Mouse (Mus musculus) gastrocnemius, postnatal 25 days (tissue): Measurements from ENCODE around the gene Elmsan1. TPM values are rescaled to one million over a fixed set of nuclear protein-coding genes. Genes with fewer than 3 reads are reported as not detected.
A peak's percentile ranks its signal among the peaks of the same experiment; 100 is the strongest.
"Not testable (repeated sequence)": the region's sequence is repeated elsewhere in the genome, so short reads cannot be mapped to it uniquely, and the experiment has no call there.

Experiments used
- DNase-seq: peaks from one replicate; pipeline ENCODE4 v3.0.0; 2022
- long read RNA-seq, 2 experiments: library from polyadenylated mRNA; stranded (forward); transcript quantifications; one replicate each; pipeline ENCODE4 v2.0.0; 2021
- total RNA-seq, 2 experiments: library from RNA; stranded (reverse); gene quantifications; 1 replicate in 1 of 2; 2 replicates in 1 of 2; pipeline ENCODE4 v1.2.3; 2021

Gene Elmsan1
- 1 to 10 TPM; 8.0 to 9.9 TPM for total RNA-seq
- long read RNA-seq, experiment 1, partial matches to known transcripts: 1 of 2 reads
- long read RNA-seq, experiment 1, other reads (novel, unspliced or antisense): 1 of 2 reads
- long read RNA-seq, experiment 2, partial matches to known transcripts: 2 of 8 reads
- long read RNA-seq, experiment 2, other reads (novel, unspliced or antisense): 6 of 8 reads

DNA sequence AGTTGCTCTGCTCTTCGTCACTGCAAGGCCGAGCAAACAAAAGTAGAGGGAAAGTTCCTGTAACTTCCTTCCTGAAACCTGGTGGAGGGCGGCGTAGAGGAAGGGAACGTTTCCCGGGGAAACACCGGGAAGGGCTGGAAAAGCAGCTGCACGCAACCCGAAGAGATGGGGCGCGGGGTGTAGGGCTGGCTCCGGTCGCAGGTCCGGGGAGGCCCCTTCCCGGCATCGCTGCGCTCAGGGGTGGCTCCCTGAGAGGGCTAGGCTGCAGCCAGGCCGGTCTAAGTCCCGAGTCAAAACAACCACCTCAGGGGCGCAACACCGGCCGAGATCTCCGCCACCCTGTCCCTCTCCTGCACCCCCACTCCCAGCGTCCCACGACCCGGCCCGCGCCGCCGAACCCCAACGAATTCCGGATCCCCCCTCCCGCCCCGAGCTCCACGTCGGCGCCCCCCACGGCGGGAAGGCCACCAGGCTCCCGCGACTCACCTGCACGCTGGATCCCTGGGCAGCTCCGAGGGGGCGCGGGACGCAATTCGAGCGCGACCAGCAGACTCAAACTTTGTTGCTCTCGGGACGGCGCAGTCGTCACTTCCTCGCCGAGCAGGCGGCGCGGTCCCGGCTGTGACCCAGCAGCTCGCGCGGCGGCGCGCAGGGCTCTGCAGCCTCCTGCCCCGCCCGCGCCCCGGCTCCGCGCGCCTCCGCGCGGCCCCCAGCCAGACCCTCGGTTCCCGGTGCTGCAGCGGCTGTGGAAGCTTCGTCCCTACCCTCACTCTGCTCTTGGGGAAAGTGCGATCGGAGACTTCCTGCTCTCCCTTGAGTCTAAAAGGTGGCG lies at the start of gene Elmsan1:
TSS of gene Elmsan1 (minus strand) at position 593 of the 832 bp plus-strand sequence.
- DNase-seq: peak; percentile 75

DNA sequence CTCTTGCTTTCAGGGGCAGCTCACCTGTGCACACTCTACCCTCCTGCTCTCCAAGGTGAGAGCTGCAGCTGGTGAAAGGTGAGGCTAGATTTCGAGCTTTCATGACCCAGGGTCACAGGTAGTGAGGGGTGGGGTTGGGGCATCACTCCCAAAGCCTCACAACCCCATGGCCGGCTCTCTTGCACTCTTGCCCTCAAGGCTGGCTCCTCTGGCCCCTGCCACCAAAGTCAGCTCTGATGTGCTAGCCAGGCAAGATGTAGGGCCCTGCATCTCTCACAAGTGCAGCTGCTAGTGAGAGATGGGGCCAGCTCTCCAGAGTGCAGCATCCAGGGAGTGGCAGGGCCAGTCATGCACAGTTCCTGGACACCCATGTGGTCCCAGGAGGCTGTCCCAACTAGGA lies 48.6 kb upstream of the Elmsan1 start:
- no peak for DNase-seq

DNA sequence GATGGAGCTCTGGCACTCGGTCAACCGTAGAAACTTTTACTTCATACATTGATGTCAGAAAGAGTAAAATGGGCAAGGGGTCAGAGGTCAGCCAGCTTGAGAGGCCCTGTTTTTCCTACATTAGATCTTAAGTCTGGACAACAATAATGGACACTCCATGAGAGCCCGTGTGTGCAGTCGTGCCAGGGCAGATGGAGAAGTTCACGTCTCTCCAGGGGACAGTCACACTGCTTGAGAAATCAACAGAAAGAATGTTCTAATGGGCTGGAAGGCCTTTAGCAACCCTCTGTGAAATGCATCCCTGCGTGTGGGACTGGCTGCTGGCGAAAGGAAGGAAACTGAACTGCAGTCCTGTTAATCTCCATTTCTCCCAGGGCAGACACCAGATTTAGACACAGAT lies 41.7 kb upstream of the Elmsan1 start:
- DNase-seq: no peak

DNA sequence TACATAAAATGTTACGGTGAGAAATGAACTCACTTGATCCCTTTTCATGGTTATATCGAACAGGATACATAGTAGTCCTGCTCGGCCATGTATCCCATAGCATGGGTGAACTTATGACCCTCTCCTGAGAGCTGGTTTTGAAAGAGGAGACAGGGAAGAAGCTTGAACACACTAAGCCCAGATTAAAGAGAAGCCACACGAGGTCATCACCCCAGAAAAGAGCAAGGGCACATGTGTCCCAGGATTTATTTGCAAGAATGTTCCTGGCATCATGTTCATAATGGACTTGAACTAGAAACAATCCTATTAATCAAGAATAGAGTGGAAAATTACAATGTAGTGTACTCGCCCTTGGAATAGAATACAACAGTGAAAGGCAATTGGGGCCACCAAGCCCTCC lies 36.2 kb upstream of the Elmsan1 start:
- no peak for DNase-seq

DNA sequence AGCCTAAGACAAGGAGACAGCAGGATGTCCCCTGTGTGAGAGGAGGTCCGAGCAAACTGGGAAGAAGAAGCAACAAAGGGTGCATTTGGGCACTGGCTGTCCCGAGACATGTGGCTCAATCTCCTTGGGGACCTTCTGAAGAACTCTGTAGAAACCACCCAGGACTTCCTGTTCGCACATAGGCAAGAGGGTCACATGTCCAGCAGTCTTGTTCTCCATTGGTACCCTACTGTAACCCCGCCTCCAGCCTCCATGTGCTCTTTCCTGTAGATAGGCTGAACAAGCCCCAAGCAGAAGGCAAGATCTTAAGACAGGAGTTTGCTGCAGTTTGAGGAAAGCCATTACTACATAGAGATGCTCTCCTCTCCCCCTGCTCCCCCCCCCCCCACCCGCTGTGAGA lies 34.1 kb upstream of the Elmsan1 start:
- no peak for DNase-seq

DNA sequence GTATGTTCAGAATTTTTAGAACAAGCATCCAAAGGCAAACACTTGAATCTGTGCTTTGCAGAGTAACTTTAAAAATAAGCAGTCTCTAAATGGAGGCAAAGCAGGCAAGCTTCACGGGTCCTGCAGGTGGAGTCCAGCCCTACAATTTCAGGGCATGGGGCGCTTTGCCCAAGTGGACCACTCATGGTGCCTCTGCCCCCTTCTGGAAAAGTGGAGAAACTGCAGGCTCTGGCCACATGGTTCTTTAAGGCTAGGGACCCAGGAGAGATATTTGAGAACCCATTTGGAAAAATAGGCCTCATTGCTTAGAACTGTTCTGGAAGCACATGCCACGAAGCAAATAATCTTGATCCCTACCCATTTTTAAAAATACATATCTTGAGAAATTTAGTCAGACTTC lies 30.5 kb upstream of the Elmsan1 start:
- peak; percentile 59 for DNase-seq

DNA sequence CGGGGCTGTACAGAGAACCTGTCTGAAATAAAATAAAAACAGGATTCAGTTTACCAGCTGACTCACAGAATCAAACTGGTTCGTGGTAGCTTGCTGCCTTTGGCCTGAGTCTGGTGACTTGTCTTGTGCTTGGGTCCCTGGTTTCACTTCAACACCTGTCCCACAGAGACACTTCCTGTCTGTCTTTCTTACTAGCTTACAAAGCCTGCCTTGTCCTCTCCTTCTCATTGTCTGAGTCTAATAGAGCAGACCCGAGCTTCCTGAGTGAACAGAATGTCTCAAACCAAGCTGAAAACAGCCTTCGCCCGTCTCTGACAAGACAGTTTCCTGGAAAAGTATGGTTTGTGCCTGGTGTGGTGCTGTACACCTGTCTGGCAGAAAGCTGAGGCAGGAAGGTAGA lies 27.0 kb upstream of the Elmsan1 start:
- DNase-seq: no peak

DNA sequence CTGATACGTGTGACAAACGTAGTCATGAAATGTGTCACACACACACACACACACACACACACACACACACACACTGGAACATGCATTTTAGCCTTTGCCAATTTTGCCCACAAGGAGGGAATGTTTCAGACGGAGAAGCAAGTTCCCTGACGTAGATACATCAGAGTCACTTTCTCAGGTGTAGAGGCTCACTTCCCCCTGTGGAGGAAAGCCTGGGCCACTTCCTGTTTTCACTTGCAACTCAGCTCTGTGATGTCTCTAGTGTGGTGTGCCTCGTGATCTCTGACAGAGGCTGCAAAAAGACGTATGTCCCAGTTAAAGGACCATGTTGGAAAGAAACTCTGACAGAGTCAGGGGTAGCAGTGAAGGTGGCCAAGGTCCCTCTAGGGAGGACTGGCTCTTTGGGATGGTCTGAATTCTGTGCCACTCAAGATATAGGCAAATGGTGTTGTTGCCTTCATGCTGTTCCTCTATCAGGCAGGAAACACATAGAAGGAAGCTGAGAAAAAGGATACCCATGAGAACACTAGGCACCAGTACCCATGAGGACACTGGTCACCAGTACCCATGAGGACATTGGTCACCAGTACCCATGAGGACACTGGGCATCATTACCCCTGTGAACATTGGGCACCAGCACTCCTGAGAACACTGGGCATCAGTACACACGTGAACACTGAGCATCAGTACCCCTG lies 24.5 kb upstream of the Elmsan1 start:
- DNase-seq: peak; percentile 18

DNA sequence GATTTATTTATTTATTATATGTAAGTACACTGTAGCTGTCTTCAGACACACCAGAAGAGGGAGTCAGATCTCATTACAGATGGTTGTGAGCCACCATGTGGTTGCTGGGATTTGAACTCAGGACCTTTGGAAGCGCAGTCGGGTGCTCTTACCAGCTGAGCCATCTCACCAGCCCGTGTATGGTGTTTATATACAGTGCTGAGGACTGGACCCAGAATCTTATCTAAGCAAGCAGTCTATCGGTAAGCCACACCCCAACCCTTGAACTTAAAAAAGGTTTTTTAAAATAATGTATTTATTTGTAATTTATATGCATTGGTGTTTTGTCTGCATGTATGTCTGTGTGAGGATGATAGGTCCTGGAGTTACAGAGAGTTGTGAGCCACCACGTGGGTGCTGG lies 18.4 kb upstream of the Elmsan1 start:
- DNase-seq: not testable (repeated sequence)

DNA sequence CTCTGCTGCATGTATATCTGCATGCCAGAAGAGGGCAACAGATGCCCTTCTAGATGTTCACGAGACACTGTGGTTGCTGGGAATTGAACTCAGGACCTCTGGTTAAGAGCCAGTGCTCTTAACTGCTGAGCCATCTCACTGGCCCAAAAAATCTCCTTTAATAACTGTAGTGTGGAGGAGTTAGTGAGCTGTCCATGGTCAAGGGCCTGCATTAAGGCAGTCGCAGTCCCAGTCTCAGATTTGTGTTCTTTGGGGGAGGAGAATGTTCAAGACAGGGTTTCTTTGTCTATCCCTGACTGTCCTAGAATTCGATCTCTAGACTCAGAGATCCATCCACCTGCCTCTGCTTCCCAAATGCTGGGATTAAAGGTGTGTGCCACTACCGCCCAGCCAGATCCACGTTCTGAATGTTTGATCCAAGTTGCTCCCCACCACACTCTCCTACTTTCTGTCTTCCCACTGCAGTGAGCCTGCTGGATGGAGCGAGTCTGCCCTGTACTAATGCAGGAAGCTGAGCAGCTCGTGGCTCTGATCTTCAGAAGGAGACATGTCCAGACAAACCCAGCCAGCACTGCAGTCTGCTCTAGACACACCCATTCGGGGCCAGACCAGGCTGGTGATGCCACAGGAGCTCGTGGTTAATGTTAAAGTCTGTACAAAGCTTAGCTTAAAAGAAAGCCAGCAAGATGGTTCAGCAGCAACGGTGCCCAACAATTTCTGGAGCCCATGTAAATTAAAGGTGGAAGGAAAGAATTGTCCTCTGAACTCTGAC lies 17.5 kb upstream of the Elmsan1 start:
- DNase-seq: no peak

DNA sequence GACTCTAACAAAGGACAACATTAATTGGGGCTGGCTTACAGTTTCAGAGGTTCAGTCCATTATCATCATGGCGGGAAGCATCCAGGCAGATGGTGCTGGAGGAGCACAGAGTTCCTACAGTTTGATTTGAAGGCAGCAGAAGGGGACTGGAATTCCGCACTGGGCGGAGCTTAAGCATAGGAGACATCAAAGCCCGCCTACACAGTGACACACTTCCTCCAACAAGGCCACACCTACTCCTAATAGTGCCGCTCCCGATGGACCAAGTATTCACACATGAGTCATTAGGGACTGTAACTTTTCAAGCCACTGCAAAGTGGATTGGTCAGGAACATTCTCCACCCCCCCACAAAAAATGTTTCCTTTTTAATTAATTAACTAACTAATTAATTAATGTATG lies 16.9 kb upstream of the Elmsan1 start:
- no peak for DNase-seq

DNA sequence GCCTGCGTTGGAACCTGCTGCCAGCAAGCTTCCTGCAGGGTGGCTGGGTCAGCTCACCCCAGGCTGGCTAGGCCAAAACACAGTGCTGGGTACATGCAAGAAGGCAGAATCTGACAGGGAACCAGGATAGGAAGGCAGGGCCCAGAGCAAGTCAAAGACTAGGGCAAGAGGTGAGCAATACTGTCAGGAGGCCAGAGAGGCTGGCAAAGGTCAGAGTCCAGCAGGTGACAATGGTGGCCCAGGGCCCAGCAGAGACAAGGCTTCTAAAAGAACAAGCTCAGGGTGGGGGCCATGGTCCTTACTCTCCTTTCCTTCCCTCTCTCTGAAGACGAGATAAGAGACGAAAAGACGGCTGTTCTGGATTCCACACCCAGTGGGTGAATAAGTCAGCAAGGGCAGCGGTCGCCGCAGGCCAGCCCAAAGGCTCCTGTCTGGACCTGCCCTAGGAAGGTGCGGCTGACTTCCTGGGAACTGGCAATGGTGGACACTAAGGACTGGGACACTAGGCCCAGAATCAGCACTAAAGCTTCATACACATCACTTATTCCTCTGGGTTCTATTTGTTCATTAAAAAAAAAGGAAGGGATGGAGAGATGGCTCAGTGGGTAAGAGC lies 14.9 kb upstream of the Elmsan1 start:
- no peak for DNase-seq

DNA sequence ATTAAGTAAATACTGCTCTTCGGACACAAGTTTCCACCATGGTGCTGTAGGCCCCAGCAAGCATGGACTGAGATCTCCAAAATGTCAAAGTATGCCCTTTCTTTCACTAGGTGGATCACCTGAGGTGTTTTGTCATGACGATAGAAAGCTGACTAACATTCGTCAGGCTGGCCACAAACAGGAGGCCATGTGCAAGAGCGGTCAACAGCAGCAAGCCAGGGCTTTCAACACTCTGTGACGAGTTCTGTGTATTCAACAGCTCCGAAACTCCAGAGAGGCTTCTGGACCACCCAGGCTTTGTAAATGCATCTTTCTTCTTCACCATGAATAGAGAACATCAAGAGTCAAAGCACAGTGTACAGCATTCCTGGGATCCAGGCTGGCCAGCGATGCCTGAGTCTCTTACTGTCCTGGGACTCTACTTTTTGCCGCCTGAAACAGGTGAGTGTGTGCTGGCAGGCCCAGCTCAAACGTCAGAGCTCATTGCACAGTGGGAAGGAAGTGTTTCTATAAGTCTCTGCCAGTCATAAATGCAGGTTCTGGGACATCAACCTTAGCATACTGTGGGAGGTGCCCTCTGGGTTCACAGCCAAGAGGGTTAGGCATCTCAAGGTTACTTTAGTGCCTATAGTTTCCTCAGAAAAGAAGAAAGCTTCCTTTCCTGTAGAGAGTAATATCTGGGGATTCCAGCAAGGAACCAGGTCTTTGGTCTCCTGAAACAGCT lies 7.6 kb upstream of the Elmsan1 start:
- no peak for DNase-seq

DNA sequence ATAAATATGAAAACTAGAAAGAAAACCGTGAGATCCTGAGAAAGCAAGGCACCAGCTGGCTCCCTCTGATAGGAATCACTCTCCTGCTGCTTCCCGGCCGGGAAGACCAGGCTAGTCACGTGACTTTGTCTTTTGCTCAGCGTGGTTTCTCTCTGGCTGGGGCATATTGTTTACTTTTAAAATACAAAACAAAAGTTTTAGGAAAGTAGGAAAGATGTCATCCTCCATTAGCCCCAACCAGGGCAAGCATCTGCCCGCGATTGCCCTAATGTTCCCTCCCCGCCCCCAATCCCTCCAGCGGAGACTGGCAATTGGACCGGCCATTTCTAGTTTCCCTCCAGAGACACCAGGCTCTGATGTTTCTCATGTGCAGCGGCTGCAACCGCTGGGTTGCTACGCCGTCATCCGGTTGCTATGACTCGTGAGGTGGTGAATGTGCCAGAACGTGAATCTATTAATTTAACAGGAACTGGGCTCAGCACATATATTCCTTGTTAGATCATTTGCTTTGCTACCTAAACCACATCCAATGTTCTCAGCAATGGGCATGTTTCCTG lies 3.8 kb upstream of the Elmsan1 start:
- peak; percentile 56 for DNase-seq

DNA sequence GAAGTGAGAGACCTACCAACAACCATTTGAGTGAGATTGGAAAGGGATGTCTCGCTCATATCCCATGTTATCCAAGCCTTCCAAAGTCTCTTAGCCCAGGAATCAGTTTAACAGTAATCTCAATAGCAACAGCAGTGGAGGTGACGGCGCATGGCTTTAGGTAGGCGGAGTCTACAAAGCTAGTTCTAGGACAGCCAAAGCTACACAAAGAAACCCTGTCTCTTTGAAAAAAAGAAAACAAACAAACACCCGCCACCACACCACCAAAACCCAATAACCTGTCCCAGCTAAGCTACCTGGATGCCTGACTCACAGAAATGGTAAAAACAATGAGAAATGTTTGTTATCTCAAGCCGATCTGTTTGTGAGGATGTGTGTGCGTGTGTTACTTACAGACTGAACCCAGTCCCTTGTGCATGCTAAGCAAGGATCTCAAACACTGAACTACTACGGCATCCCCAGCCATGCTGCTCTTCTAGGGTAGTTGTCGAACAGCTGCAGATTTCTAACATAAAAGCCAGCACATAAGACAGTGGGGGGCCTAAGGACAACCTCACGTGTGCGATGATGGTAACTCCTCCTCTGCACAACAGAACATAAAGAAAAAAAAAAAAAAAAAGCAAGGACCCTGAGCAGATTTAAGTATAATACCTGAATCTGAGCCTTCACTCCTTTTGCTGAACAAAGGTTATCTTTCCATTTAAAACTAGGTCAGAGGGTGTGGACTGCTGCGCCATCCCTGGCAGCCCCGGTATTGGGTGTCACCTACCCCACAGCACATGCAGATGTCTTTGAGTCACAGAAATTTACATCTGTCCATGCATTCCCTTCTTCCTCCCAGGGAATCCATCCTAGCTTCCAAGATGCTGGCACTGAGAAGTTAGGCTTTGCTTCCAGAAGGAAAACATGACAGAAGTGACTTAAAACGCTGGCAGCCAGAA lies 2.5 kb upstream of the Elmsan1 start:
- no peak for DNase-seq

DNA sequence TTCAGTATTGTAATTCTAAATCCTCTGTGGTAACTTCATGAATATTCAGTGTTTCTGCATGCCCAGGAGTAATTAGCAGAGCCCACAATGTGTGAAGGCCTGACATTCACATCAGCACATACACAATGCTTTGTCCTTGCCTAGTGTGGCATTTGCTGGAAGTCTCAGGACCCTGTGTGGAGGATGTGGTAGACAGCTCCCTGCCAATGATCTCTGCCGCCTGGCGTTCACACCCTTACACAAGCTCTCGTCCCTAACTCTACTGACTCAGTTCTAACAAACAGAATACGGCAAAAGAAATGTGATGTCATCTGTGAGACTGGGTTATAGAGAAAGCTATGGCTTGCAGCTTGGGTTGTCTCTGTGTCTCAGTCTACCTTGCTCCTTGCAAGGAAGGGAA lies 1.8 kb upstream of the Elmsan1 start:
- DNase-seq: no peak

DNA sequence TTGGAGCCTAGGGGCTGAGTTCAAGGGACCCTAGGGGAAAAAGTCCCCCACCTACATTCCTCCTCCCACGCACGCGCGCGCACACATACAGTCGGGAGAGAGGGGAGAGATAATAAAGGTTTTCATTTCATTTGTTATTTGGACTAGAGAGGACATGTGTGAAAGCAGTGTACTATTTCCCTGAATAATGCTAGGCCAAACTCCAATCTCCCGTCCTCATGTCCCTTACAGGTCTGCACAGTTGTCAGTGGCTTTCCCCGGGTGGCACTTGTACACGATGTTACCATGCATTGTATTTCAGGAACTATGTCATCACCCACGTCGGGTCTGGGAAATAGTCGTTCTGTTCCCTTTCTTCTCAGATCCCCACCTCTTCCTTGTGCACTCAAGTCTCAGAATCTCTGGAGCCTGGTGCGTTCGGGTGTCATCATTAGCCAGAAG lies 460 bp upstream of the Elmsan1 start:
- no peak for DNase-seq

DNA sequence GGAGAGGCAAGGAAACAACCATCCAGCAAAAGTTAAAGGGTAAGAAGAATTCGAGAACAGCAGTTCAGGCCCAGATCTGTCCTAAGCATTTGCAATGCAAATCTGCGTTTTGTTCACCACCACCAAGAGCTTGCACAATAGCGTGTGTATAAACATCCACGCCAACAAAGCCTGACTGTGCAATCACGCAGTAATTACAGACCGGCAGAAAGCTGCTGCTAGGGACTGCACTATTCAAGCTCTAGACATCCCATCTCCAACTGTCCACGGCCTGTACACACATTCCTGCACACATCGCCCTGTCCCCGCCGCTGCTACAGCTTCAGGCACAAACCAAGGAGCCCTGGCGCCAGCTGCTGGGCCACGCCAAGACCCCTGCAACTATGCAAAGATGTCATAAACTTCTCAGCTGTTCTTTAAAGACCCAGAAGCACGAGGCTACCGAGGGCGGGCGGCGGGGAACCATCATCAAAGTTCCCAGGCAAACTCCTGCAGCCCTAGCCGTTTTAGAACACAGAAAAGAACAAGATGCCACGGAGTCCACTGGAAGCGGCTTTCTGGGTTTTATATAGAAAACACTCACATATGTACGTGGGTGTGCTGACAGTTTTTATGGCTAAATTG lies 1.1 kb downstream of the Elmsan1 start:
- DNase-seq: no peak

DNA sequence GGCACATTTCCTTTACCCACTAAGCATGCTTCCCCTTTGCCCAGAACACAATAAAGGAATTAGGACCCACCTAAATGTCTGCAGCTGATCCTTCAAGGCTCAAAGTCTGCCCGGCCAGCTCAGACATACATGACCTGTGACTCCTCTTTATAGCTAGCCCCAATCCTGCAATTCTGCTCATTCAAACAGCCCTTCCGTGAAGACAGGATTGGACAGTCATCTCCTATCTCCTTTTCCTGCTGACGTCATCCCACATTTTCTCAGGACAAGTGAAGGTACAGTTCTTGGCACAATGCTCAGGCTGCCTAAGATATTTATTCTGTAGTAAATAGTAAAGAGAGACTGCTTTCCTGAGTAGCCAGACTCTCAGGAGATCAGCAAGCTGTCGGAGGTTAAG lies 1.6 kb downstream of the Elmsan1 start:
- DNase-seq: no peak
